In the genomic region with DNA sequence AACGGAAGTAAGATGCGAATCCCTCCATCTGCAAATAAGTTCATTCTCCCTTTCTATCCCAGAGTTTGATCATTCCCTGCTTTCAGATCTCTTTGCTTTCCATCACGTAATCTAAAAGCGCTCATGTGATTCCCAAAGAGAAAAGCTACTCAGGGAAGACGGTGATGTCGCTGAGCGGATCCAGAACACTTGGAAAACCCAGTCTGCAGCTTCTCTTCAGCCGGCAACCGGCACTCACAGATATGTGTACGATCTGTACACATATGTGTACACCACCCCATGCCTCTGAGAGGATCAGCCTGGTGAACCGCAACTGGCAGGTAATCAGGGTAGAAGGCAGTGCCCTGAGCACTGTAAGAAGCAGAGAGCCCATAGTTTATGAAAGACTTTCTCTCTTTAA, we compare ENCODE assay signal across 9 mouse cellular contexts. TPM values are rescaled to one million over a fixed set of nuclear protein-coding genes. Genes with fewer than 3 reads are reported as not detected.
DNase-seq lines count a peak whose midpoint lies in the region; ATAC-seq and TF ChIP-seq lines count a peak whose summit lies in the region.
"Had no signal": no experiment of that assay in that cellular context is flagged by ENCODE, and none has a peak within 500 bp of the region (broad histone marks: within the 10 kb centered on the region; RNA-seq: fewer than 3 reads in every experiment).

No protein-coding gene starts in this region.

- intact Hi-C loops in gastrocnemius, adult 2 months (cut with DNase I) = loop anchor here (5.0 kb wide), 2 partner anchors 36 to 51 kb away; no protein-coding TSS in a partner anchor
- intact Hi-C loops in gastrocnemius, postnatal 36 days (cut with DNase I) = no loop called here

- H3K9ac ChIP-seq in midbrain, embryonic 11.5 days (ENCODE audit: low read length) = no peak overlapping the region
- H3K9ac ChIP-seq in limb, embryonic 13.5 days = peak overlapping the region; percentile 99
- H3K9ac ChIP-seq in stomach, embryonic 16.5 days (ENCODE audit: low read length) = no peak overlapping the region

- H3K9me3 ChIP-seq in midbrain, embryonic 10.5 days (replicated peaks) = no peaks in the 10 kb centered on the region
- no peaks in the 10 kb centered on the region for H3K9me3 ChIP-seq in midbrain, embryonic 11.5 days (ENCODE audit: control insufficient read depth, low read length)
- no peaks in the 10 kb centered on the region for H3K9me3 ChIP-seq in limb, embryonic 13.5 days
- H3K9me3 ChIP-seq in stomach, embryonic 16.5 days (replicated peaks; ENCODE audit: control insufficient read depth, low read length) = no peaks in the 10 kb centered on the region

- no peak overlapping the region for H3K4me2 ChIP-seq in midbrain, embryonic 11.5 days
- H3K4me2 ChIP-seq in limb, embryonic 13.5 days (replicated peaks) = peak overlapping the region; percentile 77
- H3K4me2 ChIP-seq in stomach, embryonic 16.5 days (ENCODE audit: low read depth, low read length) = peak overlapping the region; percentile 84

- peaks cover 55% of the 10 kb centered on the region for H3K4me1 ChIP-seq in midbrain, embryonic 10.5 days
- H3K4me1 ChIP-seq in midbrain, embryonic 11.5 days (ENCODE audit: control insufficient read depth, insufficient read depth, low read length) = peaks cover 6% of the 10 kb centered on the region
- peaks cover 43% of the 10 kb centered on the region for H3K4me1 ChIP-seq in limb, embryonic 13.5 days
- 0 out of 2 replicates have a peak, but pooled peaks cover 5% of the 10 kb centered on the region for H3K4me1 ChIP-seq in stomach, embryonic 16.5 days (ENCODE audit: control insufficient read depth, insufficient read depth, low read length)

- H3K36me3 ChIP-seq in midbrain, embryonic 10.5 days = no peaks in the 10 kb centered on the region
- H3K36me3 ChIP-seq in midbrain, embryonic 11.5 days (ENCODE audit: control insufficient read depth, insufficient read depth, low read length) = no peaks in the 10 kb centered on the region
- H3K36me3 ChIP-seq in limb, embryonic 13.5 days = no peaks in the 10 kb centered on the region
- H3K36me3 ChIP-seq in stomach, embryonic 16.5 days (ENCODE audit: control insufficient read depth, insufficient read depth, low read length) = no peaks in the 10 kb centered on the region

- DNase-seq in gastrocnemius, adult 2 months = no peak
- DNase-seq in gastrocnemius, postnatal 36 days = no peak
- DNase-seq in midbrain, embryonic 10.5 days (ENCODE audit: low spot score) = no peak
- DNase-seq in midbrain, embryonic 11.5 days (ENCODE audit: low spot score, missing footprints) = no peak
- no peak for DNase-seq in spleen, adult 18-20 months
- DNase-seq in layer of hippocampus, adult 9-10 months (ENCODE audit: low spot score) = no peak

- H3K4me3 ChIP-seq in gastrocnemius, adult 2 months = peak overlapping the region; percentile 96
- H3K4me3 ChIP-seq in midbrain, embryonic 10.5 days = peak overlapping the region; percentile 94
- H3K4me3 ChIP-seq in midbrain, embryonic 11.5 days (ENCODE audit: low read depth, low read length) = no peak overlapping the region
- peak overlapping the region; percentile 92 for H3K4me3 ChIP-seq in limb, embryonic 13.5 days
- H3K4me3 ChIP-seq in stomach, embryonic 16.5 days (replicated peaks; ENCODE audit: low read length) = peak overlapping the region; percentile 82

- H3K27ac ChIP-seq in gastrocnemius, adult 2 months = peak overlapping the region; percentile 93
- H3K27ac ChIP-seq in midbrain, embryonic 10.5 days (replicated peaks) = no peak overlapping the region
- H3K27ac ChIP-seq in midbrain, embryonic 11.5 days (ENCODE audit: low read depth, low read length) = no peak overlapping the region
- no peak overlapping the region for H3K27ac ChIP-seq in limb, embryonic 13.5 days
- no peak overlapping the region for H3K27ac ChIP-seq in stomach, embryonic 16.5 days (ENCODE audit: low read length)

- H3K27me3 ChIP-seq in midbrain, embryonic 10.5 days (ENCODE audit: low read depth, poor library complexity, severe bottlenecking) = peaks cover 15% of the 10 kb centered on the region; the same call in 1 of the 2 replicates
- H3K27me3 ChIP-seq in midbrain, embryonic 11.5 days (ENCODE audit: control insufficient read depth, insufficient read depth, low read length) = peaks cover 2% of the 10 kb centered on the region
- H3K27me3 ChIP-seq in limb, embryonic 13.5 days = no peaks in the 10 kb centered on the region
- H3K27me3 ChIP-seq in stomach, embryonic 16.5 days (ENCODE audit: control insufficient read depth, insufficient read depth, low read length) = no peaks in the 10 kb centered on the region

- ATAC-seq in midbrain, embryonic 11.5 days (ENCODE audit: low FRiP score) = no peak
- no peak for ATAC-seq in limb, embryonic 13.5 days (ENCODE audit: low FRiP score, low read depth)
- no peak for ATAC-seq in stomach, embryonic 16.5 days (ENCODE audit: insufficient read depth, low FRiP score)

- WGBS in midbrain, embryonic 10.5 days = 86% methylated on average over 11 of the region's 11 CpGs
- 86% methylated on average over 11 of the region's 11 CpGs for WGBS in midbrain, embryonic 11.5 days
- WGBS in limb, embryonic 13.5 days = 63% methylated on average over 11 of the region's 11 CpGs
- 66% methylated on average over 11 of the region's 11 CpGs for WGBS in stomach, embryonic 16.5 days

- TF ChIP-seq CTCF in gastrocnemius, adult 2 months (IDR thresholded peaks at IDR 0.05) = no peak

RNA-seq across cellular contexts. Expression of gene Wipf1, which starts 1.6 kb away (rescaled TPM):
- total RNA-seq in gastrocnemius, adult 2 months (2021) = 10 to 100 TPM in 1 of 2 experiments, 1 to 10 TPM in 1; 7.0 to 11.7 TPM
- total RNA-seq in gastrocnemius, postnatal 36 days (2021) = 1 to 10 TPM; 9.7 to 9.8 TPM
- polyA plus RNA-seq in midbrain, embryonic 10.5 days (2016; fragmentation: Nextera tagmentation; extraction: Ambion mirVana) = 7.4 and 7.6 TPM in 2 replicates
- 8.2 and 8.3 TPM in 2 replicates for polyA plus RNA-seq in midbrain, embryonic 11.5 days (2014; fragmentation: Nextera tagmentation; extraction: Ambion mirVana)
- 14.6 and 16.2 TPM in 2 replicates for polyA plus RNA-seq in limb, embryonic 13.5 days (2015; fragmentation: Nextera tagmentation; extraction: Ambion mirVana)
- 5.6 and 7.0 TPM in 2 replicates for polyA plus RNA-seq in stomach, embryonic 16.5 days (2015; fragmentation: Nextera tagmentation; extraction: Ambion mirVana)

RNA-seq across cellular contexts. Expression of gene Chrna1, which starts 52.2 kb away (rescaled TPM):
- total RNA-seq in gastrocnemius, adult 2 months (2021) = 1 to 10 TPM; 4.5 to 6.2 TPM
- total RNA-seq in gastrocnemius, postnatal 36 days (2021) = 1 to 10 TPM; 6.6 to 6.8 TPM
- polyA plus RNA-seq in midbrain, embryonic 10.5 days (2016; fragmentation: Nextera tagmentation; extraction: Ambion mirVana) = 0.40 and 0.84 TPM in 2 replicates
- 0.25 TPM in 2 replicates for polyA plus RNA-seq in midbrain, embryonic 11.5 days (2014; fragmentation: Nextera tagmentation; extraction: Ambion mirVana)
- 13.8 and 14.4 TPM in 2 replicates for polyA plus RNA-seq in limb, embryonic 13.5 days (2015; fragmentation: Nextera tagmentation; extraction: Ambion mirVana)
- 0.16 and 1.7 TPM in 2 replicates for polyA plus RNA-seq in stomach, embryonic 16.5 days (2015; fragmentation: Nextera tagmentation; extraction: Ambion mirVana)
- total RNA-seq: monocyte, adult 5-6 weeks had no signal
